Mouse (Mus musculus) liver, embryonic 11.5 days (tissue): ENCODE data around the gene Rccd1. TPM values are rescaled to one million over a fixed set of nuclear protein-coding genes. Genes with fewer than 3 reads are reported as not detected.

Experiments
- ATAC-seq: fragments of 200-750 bp; cut with Nextera tagmentation; replicated peaks from 2 replicates; pipeline ENCODE4 v1.8.0; 2017; ENCODE audit warnings: moderate number of reproducible peaks, mild to moderate bottlenecking, moderate TSS enrichment, moderate library complexity; ENCODE audit not compliant: low FRiP score
- DNase-seq: peaks from one replicate; pipeline ENCODE4 v3.0.0-alpha.2; 2017; ENCODE audit warnings: low spot score
- H3K27ac ChIP-seq: fragments of 300-500 bp; sonication (generic); 2 replicates; pipeline ENCODE4 v1.5.1; 2014; ENCODE audit warnings: mild to moderate bottlenecking, low read depth, low read length, control low read depth
- H3K27me3 ChIP-seq: fragments of 300-500 bp; sonication (generic); replicated peaks from 2 replicates; pipeline ENCODE4 v1.6.1; 2014; ENCODE audit warnings: low read length, mixed read lengths; ENCODE audit not compliant: control insufficient read depth, insufficient read depth
- H3K36me3 ChIP-seq: fragments of 300-500 bp; sonication (generic); 2 replicates; pipeline ENCODE4 v1.6.1; 2014; ENCODE audit warnings: mild to moderate bottlenecking, low read length, moderate library complexity, mixed read lengths; ENCODE audit not compliant: control insufficient read depth, insufficient read depth
- H3K4me1 ChIP-seq: fragments of 300-500 bp; sonication (generic); replicated peaks from 2 replicates; pipeline ENCODE4 v1.6.1; 2014; ENCODE audit warnings: low read length, mixed read lengths; ENCODE audit not compliant: control insufficient read depth, insufficient read depth
- H3K4me2 ChIP-seq: fragments of 300-500 bp; sonication (generic); 2 replicates; pipeline ENCODE4 v1.6.1; 2014; ENCODE audit warnings: mild to moderate bottlenecking, control low read depth, moderate library complexity
- H3K4me3 ChIP-seq: fragments of 300-500 bp; sonication (generic); 2 replicates; pipeline ENCODE4 v1.5.1; 2014; ENCODE audit warnings: low read depth, low read length, control low read depth
- H3K9ac ChIP-seq: fragments of 300-500 bp; sonication (generic); 2 replicates; pipeline ENCODE4 v1.6.1; 2014; ENCODE audit warnings: low read depth, low read length, control low read depth
- H3K9me3 ChIP-seq: fragments of 300-500 bp; sonication (generic); 2 replicates; pipeline ENCODE4 v1.6.1; 2016; ENCODE audit warnings: low read length, inconsistent platforms, mixed read lengths; ENCODE audit not compliant: control insufficient read depth
- WGBS: fragments of 180-500 bp; shearing (Covaris S2); extraction: QIAGEN DNeasy Blood & Tissue Kit; methylation state at CpG from one replicate; pipeline ENCODE4 v1.1.7; 2014; 5-methylcytosine and 5-hydroxymethylcytosine counted together
- polyA plus RNA-seq: library from polyadenylated mRNA; unstranded; fragments of >200 nt; fragmentation: Nextera tagmentation; extraction: Ambion mirVana; gene quantifications from 2 replicates; pipeline ENCODE4 v1.2.1, GENCODE M21; 2014

Rccd1 gene
- polyA plus RNA-seq, 1 experiment from 2014 or later: 11.4 TPM

DNA sequence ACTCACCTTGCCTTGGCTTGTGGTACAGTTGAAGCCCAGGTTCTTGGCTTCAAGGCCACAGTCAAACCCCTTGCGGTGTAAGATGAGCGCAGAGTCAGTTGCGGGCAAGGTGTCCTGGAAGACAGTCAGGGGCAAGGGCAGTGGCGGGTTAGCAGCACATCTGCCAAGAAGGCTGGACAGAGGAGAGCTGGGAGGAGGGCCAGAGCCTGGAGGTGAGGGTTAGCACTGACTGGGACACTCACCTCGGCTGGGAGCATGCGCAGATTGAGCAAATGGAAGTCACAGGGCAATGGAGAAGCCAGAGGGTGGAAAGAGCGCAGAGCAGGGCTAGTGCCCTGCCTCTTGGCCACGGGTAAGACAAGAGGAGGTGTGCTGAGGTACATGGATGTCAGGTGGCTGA is 28.7 kb upstream of the Rccd1 start:
- DNase-seq (no peak), ATAC-seq (no peak)
- no peak overlapping the region for H3K4me2 ChIP-seq
- H3K9me3 ChIP-seq: no peaks in the 10 kb centered on the region
- WGBS: 91% methylated on average over 8 of the region's 8 CpGs
- peaks cover 11% of the 10 kb centered on the region for H3K36me3 ChIP-seq
- no peak overlapping the region for H3K27ac ChIP-seq
- H3K4me3 ChIP-seq: no peak overlapping the region
- no peaks in the 10 kb centered on the region for H3K27me3 ChIP-seq
- no peak overlapping the region for H3K9ac ChIP-seq
- H3K4me1 ChIP-seq: 0 out of 2 replicates have a peak, but pooled peaks cover 7% of the 10 kb centered on the region

DNA sequence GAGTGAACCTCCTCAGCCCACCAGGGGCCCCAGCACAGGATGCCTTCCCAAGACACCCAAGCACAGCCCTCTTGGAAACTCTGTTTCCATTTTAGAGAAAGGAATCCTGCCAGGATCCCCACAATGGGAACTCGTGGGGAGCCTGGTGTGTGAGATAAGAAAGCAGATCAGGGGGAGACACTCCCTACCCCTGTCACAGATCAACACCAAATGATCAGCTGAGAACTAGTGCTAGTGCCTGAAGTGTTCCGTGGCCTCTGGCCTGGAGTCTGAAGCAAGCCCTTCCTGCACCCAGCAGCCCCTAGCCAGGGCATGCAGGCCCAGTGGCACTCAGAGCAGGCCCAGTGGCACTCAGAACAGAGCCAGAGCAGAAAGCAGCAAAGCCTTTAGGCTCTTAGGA is 26.6 kb upstream of the Rccd1 start:
- H3K9ac ChIP-seq: no peak overlapping the region
- no peaks in the 10 kb centered on the region for H3K27me3 ChIP-seq
- no peak overlapping the region for H3K4me3 ChIP-seq
- no peak overlapping the region for H3K4me2 ChIP-seq
- H3K27ac ChIP-seq: no peak overlapping the region
- H3K9me3 ChIP-seq: no peaks in the 10 kb centered on the region
- peak; percentile 57 for ATAC-seq
- 38% methylated on average over 2 of the region's 2 CpGs for WGBS
- peaks cover 13% of the 10 kb centered on the region for H3K4me1 ChIP-seq
- DNase-seq: no peak
- H3K36me3 ChIP-seq: peaks cover 8% of the 10 kb centered on the region; the same call in 1 of the 2 replicates

- Histone ChIP-seq H3K9ac (no peak overlapping the region), H3K9me3 (no peaks in the 10 kb centered on the region), H3K4me1 (peaks cover 19% of the 10 kb centered on the region), H3K27me3 (no peaks in the 10 kb centered on the region), H3K36me3 (0 out of 2 replicates have a peak, but pooled peaks cover 5% of the 10 kb centered on the region), H3K4me2 (no peak overlapping the region), H3K27ac (no peak overlapping the region), H3K4me3 (no peak overlapping the region)
- no peak for DNase-seq
- ATAC-seq: no peak
- WGBS: 69% methylated on average over 13 of the region's 13 CpGs
Observed at GRCm38 (mm10) chr7:80347670-80348586, 23.7 kb upstream of the Rccd1 start.

- Histone ChIP-seq H3K9me3 (no peaks in the 10 kb centered on the region), H3K4me3 (no peak overlapping the region), H3K9ac (no peak overlapping the region), H3K4me1 (peaks cover 23% of the 10 kb centered on the region), H3K27ac (no peak overlapping the region), H3K4me2 (no peak overlapping the region), H3K36me3 (0 out of 2 replicates have a peak, but pooled peaks cover 4% of the 10 kb centered on the region), H3K27me3 (no peaks in the 10 kb centered on the region)
- no peak for DNase-seq
- no peak for ATAC-seq
- 63% methylated on average over 5 of the region's 5 CpGs for WGBS
Observed at GRCm38 (mm10) chr7:80346830-80347229, 22.6 kb upstream of the Rccd1 start.

- no peak overlapping the region for H3K27ac ChIP-seq
- WGBS: 86% methylated on average over 9 of the region's 9 CpGs
- H3K27me3 ChIP-seq: no peaks in the 10 kb centered on the region
- H3K4me2 ChIP-seq: no peak overlapping the region
- peaks cover 24% of the 10 kb centered on the region for H3K4me1 ChIP-seq
- no peak overlapping the region for H3K9ac ChIP-seq
- H3K36me3 ChIP-seq: no peaks in the 10 kb centered on the region
- ATAC-seq (no peak), DNase-seq (no peak)
- no peak overlapping the region for H3K4me3 ChIP-seq
- no peaks in the 10 kb centered on the region for H3K9me3 ChIP-seq
Observed at GRCm38 (mm10) chr7:80346173-80346572, 21.9 kb upstream of the Rccd1 start.

GRCm38 (mm10) chr7:80343270-80344018 is 19.2 kb upstream of the Rccd1 start:
- Histone ChIP-seq H3K4me1 (peaks cover 30% of the 10 kb centered on the region), H3K27me3 (no peaks in the 10 kb centered on the region), H3K27ac (no peak overlapping the region), H3K9ac (peak overlapping the region; percentile 72), H3K4me3 (peak overlapping the region; percentile 54), H3K36me3 (no peaks in the 10 kb centered on the region), H3K4me2 (peak overlapping the region; percentile 93), H3K9me3 (no peaks in the 10 kb centered on the region)
- ATAC-seq (peak; percentile 6; the same call in 1 of the 2 replicates), DNase-seq (no peak)
- WGBS: 26% methylated on average over 19 of the region's 19 CpGs

GRCm38 (mm10) chr7:80342858-80343257 is 18.6 kb upstream of the Rccd1 start, which contains the start of gene Hddc3:
Gene Hddc3 (plus strand): TSS chr7:80343104.
- Histone ChIP-seq H3K27me3 (no peaks in the 10 kb centered on the region), H3K4me1 (peaks cover 30% of the 10 kb centered on the region), H3K4me2 (peak within 1 kb of the TSS; percentile 93), H3K9me3 (no peaks in the 10 kb centered on the region), H3K36me3 (no peaks in the 10 kb centered on the region), H3K9ac (peak within 1 kb of the TSS; percentile 72), H3K4me3 (peak within 1 kb of the TSS; percentile 54), H3K27ac (no peak within 1 kb of the TSS)
- peak; percentile 44 for ATAC-seq
- under 1% methylated on average over 25 of the region's 25 CpGs for WGBS
- DNase-seq: peak; percentile 89

DNA sequence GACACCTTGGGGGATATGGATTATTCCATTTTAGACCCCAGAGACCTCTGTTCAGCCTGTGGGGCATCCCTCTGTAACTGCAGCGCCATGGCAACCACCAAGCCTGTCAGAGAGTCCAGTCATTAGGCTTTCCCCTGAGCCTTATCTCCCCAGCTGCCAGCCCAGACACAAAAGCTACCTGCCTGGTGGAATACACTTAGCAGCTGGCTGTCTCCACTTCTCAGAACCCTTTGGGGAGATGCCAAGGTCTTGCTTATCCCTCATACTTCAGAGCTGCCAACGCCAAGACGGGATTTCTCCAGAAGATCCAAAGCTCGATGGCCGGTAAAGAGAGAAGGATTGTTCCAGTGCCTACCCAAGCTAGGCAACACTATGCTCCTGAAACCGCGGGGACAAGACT is 17.5 kb upstream of the Rccd1 start:
- no peak overlapping the region for H3K4me2 ChIP-seq
- no peak overlapping the region for H3K4me3 ChIP-seq
- ATAC-seq: no peak
- WGBS: 65% methylated on average over 7 of the region's 7 CpGs
- H3K9ac ChIP-seq: no peak overlapping the region
- no peaks in the 10 kb centered on the region for H3K36me3 ChIP-seq
- peaks cover 28% of the 10 kb centered on the region for H3K4me1 ChIP-seq
- no peaks in the 10 kb centered on the region for H3K9me3 ChIP-seq
- H3K27me3 ChIP-seq: no peaks in the 10 kb centered on the region
- no peak overlapping the region for H3K27ac ChIP-seq
- no peak for DNase-seq
